Mouse (Mus musculus) heart, adult 10 weeks (tissue): ENCODE results near the gene Olfr819. TPM values are rescaled to one million over a fixed set of nuclear protein-coding genes. Genes with fewer than 3 reads are reported as not detected.

ENCODE experiments used
- polyA plus RNA-seq: library from polyadenylated mRNA; stranded (reverse); fragments of 350-450 nt; fragmentation: Illumina TruSeq; extraction: RNeasy Lipid Tissue Mini Kit (QIAGEN cat#74804); gene quantifications from one replicate; pipeline ENCODE4 v1.2.3, GENCODE M21; 2014; ENCODE audit warnings: low read depth, low replicate concordance

The Olfr819 gene
- polyA plus RNA-seq = not detected

DNA sequence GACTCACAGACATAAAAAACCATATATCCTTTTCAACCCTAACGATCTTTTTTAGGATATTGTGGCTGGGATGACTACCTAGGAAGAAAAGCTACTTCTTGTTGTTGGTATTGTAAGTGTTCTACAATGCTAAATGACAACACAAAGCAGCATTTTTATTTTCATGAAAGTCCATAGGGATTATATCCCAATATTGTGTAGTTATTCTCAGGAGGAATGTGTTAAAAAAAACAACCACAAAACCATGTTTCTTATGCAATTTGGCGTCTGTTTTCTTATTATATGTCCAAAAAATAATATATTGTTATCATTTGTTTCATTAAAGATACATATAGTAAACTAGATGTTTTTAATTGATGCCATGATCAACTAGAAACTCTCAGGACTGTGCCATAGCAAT lies at the start of gene Olfr819:
Gene Olfr819 (minus strand): TSS at position 101 of the 400 bp plus-strand sequence.

GRCm38 (mm10) chr10:130012321-130012720 lies 45.3 kb upstream of the Olfr819 start, which contains the start of gene Olfr820:
Gene Olfr820 (plus strand): TSS chr10:130012621.

DNA sequence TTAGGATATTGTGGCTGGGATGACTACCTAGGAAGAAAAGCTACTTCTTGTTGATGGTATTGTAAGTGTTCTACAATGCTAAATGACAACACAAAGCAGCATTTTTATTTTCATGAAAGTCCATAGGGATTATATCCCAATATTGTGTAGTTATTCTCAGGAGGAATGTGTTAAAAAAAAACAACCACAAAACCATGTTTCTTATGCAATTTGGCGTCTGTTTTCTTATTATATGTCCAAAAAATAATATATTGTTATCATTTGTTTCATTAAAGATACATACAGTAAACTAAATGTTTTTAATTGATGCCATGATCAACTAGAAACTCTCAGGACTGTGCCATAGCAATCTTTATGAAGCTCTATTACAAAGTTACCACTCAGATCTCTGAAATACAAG lies 17.9 kb upstream of the Olfr819 start, which contains the start of gene Gm10310:
Gene Gm10310 (minus strand): TSS at position 101 of the 400 bp plus-strand sequence.

DNA sequence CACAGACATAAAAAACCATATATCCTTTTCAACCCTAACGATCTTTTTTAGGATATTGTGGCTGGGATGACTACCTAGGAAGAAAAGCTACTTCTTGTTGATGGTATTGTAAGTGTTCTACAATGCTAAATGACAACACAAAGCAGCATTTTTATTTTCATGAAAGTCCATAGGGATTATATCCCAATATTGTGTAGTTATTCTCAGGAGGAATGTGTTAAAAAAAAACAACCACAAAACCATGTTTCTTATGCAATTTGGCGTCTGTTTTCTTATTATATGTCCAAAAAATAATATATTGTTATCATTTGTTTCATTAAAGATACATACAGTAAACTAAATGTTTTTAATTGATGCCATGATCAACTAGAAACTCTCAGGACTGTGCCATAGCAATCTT lies 9.0 kb upstream of the Olfr819 start, which contains the start of gene Olfr247:
Gene Olfr247 (minus strand): TSS at position 101 of the 400 bp plus-strand sequence.

DNA sequence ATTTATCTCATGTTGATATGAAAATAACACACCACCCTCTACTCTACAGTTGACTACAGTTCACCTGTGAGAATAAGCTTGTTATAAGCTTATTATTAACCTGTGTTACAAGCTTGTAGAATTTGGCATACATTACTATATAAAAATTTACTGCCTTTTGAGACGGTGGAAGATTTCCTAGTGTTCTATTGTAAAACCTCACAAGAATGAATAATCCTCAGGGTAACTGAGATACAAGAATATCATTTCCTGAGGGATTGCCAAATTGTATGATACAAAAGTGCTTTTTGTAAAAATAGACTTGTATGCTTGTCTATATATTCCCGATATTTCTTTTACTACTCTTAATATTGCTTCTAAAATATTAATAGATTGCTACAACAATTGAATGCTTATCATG lies 18.1 kb downstream of the Olfr819 start, which contains the start of gene Olfr818:
Gene Olfr818 (minus strand): TSS at position 101 of the 400 bp plus-strand sequence.

DNA sequence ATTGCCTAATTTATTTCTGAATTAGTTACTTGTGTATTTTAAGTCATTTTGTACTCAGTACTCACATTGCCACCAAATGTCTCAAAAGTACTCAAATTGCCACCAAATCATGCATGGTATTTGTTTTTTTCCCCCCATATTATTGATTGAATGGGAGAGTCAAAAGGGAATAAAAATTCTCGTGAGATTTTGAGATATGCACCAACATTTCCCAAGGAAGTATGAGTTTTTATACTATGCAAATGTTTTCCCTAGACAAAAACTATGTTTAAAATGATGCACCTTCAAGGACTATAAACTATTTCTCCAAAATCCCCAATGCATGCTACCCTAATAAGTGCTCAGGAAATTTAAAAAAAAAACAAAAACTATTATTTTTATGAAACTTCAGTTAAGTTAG lies 51.6 kb downstream of the Olfr819 start, which contains the start of gene Olfr816:
Gene Olfr816 (minus strand): TSS at position 101 of the 400 bp plus-strand sequence.

Other genes starting within 250 kb of the Olfr819 start
- gene Olfr805, start 237.9 kb downstream of the Olfr819 start, polyA plus RNA-seq = not detected
- gene Olfr806, start 225.3 kb downstream of the Olfr819 start, polyA plus RNA-seq = not detected
- gene Olfr807, start 209.5 kb downstream of the Olfr819 start, polyA plus RNA-seq = not detected
- gene Olfr808, start 201.8 kb downstream of the Olfr819 start, polyA plus RNA-seq = not detected
- gene Olfr809, start 192.6 kb downstream of the Olfr819 start, polyA plus RNA-seq = not detected
- gene Olfr810, start 172.3 kb downstream of the Olfr819 start, polyA plus RNA-seq = not detected
- gene Olfr811, start 162.9 kb downstream of the Olfr819 start, polyA plus RNA-seq = not detected
- gene Olfr812, start 121.2 kb downstream of the Olfr819 start, polyA plus RNA-seq = not detected
- gene Olfr813, start 111.9 kb downstream of the Olfr819 start, polyA plus RNA-seq = not detected
- gene Olfr814, start 87.4 kb downstream of the Olfr819 start, polyA plus RNA-seq = not detected
- not detected for gene Olfr815, start 61.4 kb downstream of the Olfr819 start, polyA plus RNA-seq
- gene Olfr816, start 51.7 kb downstream of the Olfr819 start, polyA plus RNA-seq = not detected
- gene Olfr818, start 18.2 kb downstream of the Olfr819 start, polyA plus RNA-seq = not detected
- gene Olfr247, start 8.9 kb upstream of the Olfr819 start, polyA plus RNA-seq = not detected
- gene Gm10310, start 17.8 kb upstream of the Olfr819 start, polyA plus RNA-seq = not detected
- gene Olfr820, start 45.4 kb upstream of the Olfr819 start, polyA plus RNA-seq = not detected
- not detected for gene Olfr821, start 63.1 kb upstream of the Olfr819 start, polyA plus RNA-seq
- gene Olfr822, start 103.9 kb upstream of the Olfr819 start, polyA plus RNA-seq = not detected
- not detected for gene Olfr823, start 148.1 kb upstream of the Olfr819 start, polyA plus RNA-seq
- not detected for gene Olfr824, start 162.7 kb upstream of the Olfr819 start, polyA plus RNA-seq
- not detected for gene Olfr825, start 199.5 kb upstream of the Olfr819 start, polyA plus RNA-seq
- gene Olfr826, start 216.9 kb upstream of the Olfr819 start, polyA plus RNA-seq = not detected
- not detected for gene Olfr827, start 247.1 kb upstream of the Olfr819 start, polyA plus RNA-seq